Mouse (Mus musculus) splenic B cell, adult 2 months (primary cell): ENCODE data around the gene Ell.
"Not testable (repeated sequence)": the region's sequence is repeated elsewhere in the genome, so short reads cannot be mapped to it uniquely, and the experiment has no call there.

Experiments
- DNase-seq: peaks from one replicate; pipeline ENCODE4 v3.0.0-alpha.2; 2011; ENCODE audit warnings: low read depth, low spot score
- H3K27me3 ChIP-seq: 2 replicates; pipeline ENCODE4 v1.6.1; 2012; ENCODE audit warnings: mild to moderate bottlenecking, low read length, moderate library complexity, mixed read lengths; ENCODE audit not compliant: control insufficient read depth, poor library complexity, insufficient read depth, severe bottlenecking
- H3K36me3 ChIP-seq: 2 replicates; pipeline ENCODE4 v1.6.1; 2012; ENCODE audit warnings: mild to moderate bottlenecking, low read length, moderate library complexity, mixed read lengths; ENCODE audit not compliant: control insufficient read depth, poor library complexity, insufficient read depth, severe bottlenecking

Gene Ell

GRCm38 (mm10) chr8:70503062-70503750, 36.1 kb upstream of the Ell start:
- DNase-seq, result peak; percentile 74
- H3K36me3 ChIP-seq, result peaks cover 3% of the 10 kb centered on the region
- no peaks in the 10 kb centered on the region for H3K27me3 ChIP-seq

DNA sequence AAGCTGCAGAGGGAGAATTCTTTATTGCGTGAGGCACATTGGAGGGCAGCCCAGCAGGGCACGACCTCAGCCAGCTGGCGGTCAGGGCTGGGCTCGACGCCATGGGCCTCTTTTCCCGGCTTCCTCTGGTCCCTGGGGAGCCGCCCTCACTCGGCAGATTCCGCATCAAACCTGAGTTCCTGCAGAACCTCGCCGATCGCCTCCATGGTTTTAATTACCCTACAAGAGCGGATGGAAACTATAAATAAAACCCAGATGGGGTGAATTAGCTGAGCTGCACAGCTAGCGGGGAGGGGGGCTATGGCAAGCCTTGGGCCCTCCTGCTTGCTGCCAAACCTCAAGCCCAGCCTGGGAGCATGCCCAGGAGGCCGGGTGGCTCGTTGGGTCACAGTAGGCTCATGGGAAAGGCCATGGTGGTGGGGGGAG, 35.0 kb upstream of the Ell start:
- no peak for DNase-seq
- no peaks in the 10 kb centered on the region for H3K27me3 ChIP-seq
- H3K36me3 ChIP-seq, result peaks cover 3% of the 10 kb centered on the region

DNA sequence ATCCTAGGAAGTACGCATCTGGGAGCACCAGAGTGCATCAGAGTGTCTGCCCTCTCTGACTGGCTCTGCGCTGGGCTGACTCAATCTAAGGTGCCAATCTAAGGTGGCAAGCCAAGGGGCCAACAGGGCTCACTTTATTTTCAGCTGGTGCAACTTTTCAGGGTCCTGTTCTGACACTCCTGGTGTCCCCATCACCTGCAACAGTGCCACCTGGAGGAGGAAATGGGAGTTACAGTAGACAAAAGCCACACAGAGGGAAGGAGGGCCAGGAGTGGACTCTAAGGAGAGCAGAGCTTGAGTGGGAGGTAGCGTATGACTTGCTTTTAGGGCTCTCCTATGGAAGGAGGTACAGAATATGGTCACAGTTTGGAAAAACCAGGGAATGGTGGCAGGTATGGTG, 34.4 kb upstream of the Ell start:
- Histone ChIP-seq H3K27me3 (no peaks in the 10 kb centered on the region), H3K36me3 (peaks cover 3% of the 10 kb centered on the region)
- peak; percentile 88 for DNase-seq

DNA sequence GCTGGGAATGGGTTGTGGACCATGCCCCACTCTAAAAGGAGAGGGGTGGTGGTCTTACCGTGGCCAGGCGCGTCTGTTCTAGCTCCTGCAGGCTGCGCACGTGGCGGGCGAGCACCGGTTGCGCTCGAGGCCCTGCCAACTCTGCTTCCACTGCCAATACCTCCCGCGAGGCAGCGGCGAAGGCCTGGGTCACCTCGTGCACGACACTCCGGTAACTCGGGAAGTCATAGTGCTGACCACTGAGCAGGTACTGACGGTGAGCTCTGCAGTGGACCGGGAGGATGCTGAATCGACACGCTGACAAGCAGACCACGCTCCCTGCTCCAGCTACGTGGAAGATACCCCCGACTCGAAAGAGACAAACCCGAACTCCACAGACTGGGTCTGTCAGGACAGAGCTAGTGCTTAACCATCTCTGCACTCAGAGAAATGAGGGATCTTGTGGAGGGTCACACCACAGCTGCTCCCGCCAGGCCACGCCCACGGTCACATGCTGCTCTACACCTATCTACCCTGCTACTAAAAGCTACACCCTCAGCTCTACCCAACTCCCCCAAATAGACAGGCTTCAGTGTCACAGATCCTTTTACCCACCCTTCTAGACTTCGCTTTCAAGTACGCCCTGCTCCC, 33.4 kb upstream of the Ell start:
- Histone ChIP-seq H3K27me3 (no peaks in the 10 kb centered on the region), H3K36me3 (peaks cover 3% of the 10 kb centered on the region)
- no peak for DNase-seq

DNA sequence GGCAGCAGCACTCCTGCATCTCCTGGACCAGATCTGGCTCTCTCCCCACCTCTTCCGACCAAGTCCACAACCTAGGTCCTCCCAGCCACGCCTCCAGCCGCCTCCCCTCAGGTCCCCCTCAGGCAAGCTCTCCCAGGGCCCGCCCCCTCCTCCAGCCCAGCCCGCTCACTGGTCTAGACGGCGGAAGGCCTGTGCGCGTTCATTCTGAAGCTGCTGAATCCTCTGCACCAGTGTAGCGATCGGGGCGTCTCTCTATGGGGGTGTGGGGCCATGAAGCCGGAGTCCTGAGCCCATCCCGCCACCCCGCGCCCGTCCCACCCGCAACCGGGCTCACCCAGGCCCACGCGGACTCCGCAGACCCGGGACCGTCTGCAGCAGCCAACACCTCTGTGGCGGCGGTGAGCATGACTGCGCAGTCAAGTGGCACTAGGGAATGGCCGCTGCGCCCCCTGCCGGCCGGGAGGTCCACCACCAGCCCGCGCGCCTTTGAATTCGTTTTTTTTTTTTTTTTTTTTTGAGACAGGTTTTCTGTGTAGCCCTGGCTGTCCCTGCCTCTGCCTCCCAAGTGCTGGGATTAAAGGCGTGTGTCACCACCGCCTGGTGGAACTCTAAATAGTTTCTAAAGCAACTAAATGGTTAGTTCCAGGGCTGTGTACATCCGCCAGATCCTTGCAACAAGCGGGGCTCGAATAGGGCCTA, 32.8 kb upstream of the Ell start, which contains the start of gene Rex1bd:
Gene Rex1bd (minus strand): TSS at position 425 of the 699 bp plus-strand sequence.
- H3K36me3 ChIP-seq, result peaks cover 3% of the 10 kb centered on the region
- DNase-seq, result peak; percentile 94
- no peaks in the 10 kb centered on the region for H3K27me3 ChIP-seq

- Histone ChIP-seq H3K36me3 (peaks cover 3% of the 10 kb centered on the region), H3K27me3 (no peaks in the 10 kb centered on the region)
- DNase-seq, result no peak
Observed at GRCm38 (mm10) chr8:70507027-70507393, 32.2 kb upstream of the Ell start.

DNA sequence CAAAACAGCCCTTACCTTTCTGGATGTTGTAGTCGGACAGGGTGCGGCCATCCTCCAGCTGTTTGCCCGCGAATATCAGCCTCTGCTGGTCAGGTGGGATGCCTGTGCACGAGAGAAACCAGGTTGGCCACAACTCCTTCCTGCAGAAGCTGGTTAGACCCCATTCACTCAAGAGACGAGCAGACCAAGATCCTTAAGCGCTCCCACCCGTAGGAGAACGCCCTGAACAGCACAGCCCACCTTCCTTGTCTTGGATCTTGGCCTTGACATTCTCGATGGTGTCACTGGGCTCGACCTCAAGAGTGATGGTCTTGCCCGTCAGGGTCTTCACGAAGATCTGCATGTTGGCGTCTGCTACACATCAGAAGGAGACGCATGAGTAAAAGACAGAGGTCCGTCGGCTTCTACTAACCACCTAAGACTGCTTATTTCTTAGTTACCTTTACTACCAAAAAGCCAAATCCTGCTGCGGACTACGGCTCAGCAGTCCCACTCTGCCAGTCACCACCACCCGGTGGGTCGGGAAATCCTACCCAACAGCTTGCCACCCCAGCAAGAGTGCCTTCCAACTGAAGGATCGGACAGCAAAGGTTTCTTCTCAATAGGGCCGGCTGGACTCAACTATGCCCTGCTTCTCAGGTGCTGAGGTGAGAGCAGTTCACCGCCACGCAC, 29.8 kb upstream of the Ell start:
- Histone ChIP-seq H3K27me3 (no peaks in the 10 kb centered on the region), H3K36me3 (peaks cover 4% of the 10 kb centered on the region)
- DNase-seq, result no peak

GRCm38 (mm10) chr8:70510228-70510915, 28.9 kb upstream of the Ell start, which contains the start of gene Uba52:
Gene Uba52 (minus strand): TSS chr8:70510801.
- Histone ChIP-seq H3K27me3 (no peaks in the 10 kb centered on the region), H3K36me3 (peaks cover 4% of the 10 kb centered on the region)
- DNase-seq, result peak; percentile 98

DNA sequence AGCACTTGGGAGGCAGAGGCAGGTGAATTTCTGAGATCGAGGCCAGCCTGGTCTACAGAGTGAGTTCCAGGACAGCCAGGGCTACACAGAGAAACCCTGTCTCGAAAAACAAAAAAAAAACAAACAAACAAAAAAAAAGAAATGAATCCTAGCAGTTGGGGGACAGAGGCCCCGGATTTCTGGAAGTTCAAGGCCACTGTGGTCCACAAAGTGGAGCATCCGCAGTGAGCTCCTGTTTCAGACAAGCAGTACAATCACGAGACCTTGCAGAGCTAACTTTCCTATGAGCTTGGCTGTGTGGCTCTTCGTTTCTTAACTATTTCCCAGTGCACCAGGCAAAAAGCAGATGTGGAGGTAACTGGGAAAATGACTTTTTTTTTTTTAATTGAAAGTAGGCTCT, 28.1 kb upstream of the Ell start:
- not testable (repeated sequence) for H3K36me3 ChIP-seq, H3K27me3 ChIP-seq, DNase-seq

DNA sequence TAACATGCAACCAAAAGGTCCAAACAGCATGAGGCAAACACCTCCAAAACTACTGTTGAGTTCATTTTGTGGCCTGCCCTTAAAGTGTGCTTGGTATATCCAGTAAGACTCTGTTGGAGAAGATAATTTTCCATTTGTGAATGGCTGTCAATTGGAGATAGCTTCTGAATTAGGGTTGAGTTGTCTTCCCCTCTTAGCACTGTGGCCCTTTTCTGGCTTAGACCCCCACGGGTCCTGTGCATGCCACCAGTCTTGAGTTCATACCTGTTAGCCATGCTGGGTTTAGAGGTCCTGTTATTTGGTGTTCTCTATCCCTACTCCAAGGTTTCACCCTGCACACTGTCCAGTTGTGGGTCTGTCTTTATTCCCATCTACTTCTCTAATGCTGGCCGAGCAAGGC, 27.5 kb upstream of the Ell start:
- Histone ChIP-seq H3K27me3 (no peaks in the 10 kb centered on the region), H3K36me3 (peaks cover 9% of the 10 kb centered on the region)
- no peak for DNase-seq

DNA sequence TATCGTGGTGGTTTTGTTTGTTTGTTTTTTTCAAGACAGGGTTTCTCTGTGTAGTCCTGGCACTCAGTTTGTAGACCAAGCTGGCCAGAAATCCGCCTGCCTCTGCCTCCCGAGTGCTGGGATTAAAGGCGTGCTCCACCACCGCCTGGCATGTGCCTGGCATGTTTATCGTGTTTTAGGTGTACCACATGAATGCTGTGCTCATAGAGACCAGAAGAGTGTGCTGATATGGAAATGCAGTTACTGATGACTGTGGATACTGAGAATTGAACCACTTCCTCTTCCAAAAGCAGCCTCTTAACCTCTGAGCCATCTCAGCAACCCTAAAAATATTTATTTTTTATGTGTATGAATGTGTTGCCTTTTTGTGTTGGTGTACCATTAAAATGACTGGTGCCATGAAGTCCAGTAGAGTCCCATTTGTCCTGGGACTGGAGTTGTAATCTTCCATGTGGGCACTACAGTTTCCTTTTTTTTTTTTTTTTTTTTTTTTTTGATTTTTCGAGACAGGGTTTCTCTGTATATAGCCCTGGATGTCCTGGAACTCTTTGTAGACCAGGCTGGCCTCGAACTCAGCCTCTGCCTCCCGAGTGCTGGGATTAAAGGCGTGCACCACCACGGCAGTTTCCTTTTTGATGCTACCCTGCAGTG, 26.9 kb upstream of the Ell start:
- DNase-seq, result peak; percentile 43
- no peaks in the 10 kb centered on the region for H3K27me3 ChIP-seq
- peaks cover 9% of the 10 kb centered on the region for H3K36me3 ChIP-seq

DNA sequence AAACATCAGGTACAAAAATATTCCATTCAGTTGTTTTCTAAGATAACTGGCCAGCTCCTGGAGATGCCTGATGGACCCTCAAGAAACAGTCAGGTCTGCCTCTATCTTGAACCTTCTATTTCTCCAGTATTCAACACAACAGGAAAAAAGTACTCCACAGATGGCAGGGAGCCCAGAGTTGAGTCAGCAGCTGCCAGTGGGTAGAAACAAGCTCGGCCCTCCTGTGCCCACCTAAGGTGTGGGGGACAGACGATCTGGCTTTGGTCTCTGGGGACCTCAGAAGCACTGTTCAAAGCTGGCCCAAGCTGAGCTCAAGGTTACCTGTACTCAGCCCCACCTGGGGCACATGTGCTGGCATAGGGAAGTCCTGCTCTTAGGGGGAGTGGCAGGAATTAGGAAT, 25.8 kb upstream of the Ell start:
- DNase-seq, result no peak
- H3K36me3 ChIP-seq, result peaks cover 9% of the 10 kb centered on the region; the same call in 1 of the 2 replicates
- H3K27me3 ChIP-seq, result no peaks in the 10 kb centered on the region

- peaks cover 8% of the 10 kb centered on the region; the same call in 1 of the 2 replicates for H3K36me3 ChIP-seq
- no peak for DNase-seq
Observed at GRCm38 (mm10) chr8:70517940-70518643, 21.2 kb upstream of the Ell start.

More at GRCm38 (mm10) chr8:70517940-70518643, 21.2 kb upstream of the Ell start:
- H3K27me3 ChIP-seq, result no peaks in the 10 kb centered on the region
